Mouse (Mus musculus): Measurements from ENCODE around the gene Dpp7. TPM values are rescaled to one million over a fixed set of nuclear protein-coding genes. Genes with fewer than 3 reads are reported as not detected.
A peak's percentile ranks its signal among the peaks of the same experiment; 100 is the strongest.

The Dpp7 gene
- total RNA-seq, 2 experiments from 2014 or later: 3.4 to 3.7 TPM

GRCm38 (mm10) chr2:25318971-25319773 is 37.0 kb downstream of the Dpp7 start, which contains the start of gene Grin1:
Grin1 (minus strand) TSS chr2:25319187.
- DNase-seq: peak; percentile 54 to 62
- intact Hi-C loops (cut with DNase I): no loop called here

GRCm38 (mm10) chr2:25318119-25318966 is 37.8 kb downstream of the Dpp7 start:
- DNase-seq: no peak
- intact Hi-C loops (cut with DNase I): no loop called here

- intact Hi-C loops (cut with DNase I): no loop called here
- DNase-seq: no peak
Measured at GRCm38 (mm10) chr2:25311491-25311891, 44.7 kb downstream of the Dpp7 start.

- no peak for DNase-seq
- intact Hi-C loops (cut with DNase I): no loop called here
Measured at GRCm38 (mm10) chr2:25310969-25311368, 45.2 kb downstream of the Dpp7 start.

- DNase-seq: no peak
- intact Hi-C loops (cut with DNase I): no loop called here
Measured at GRCm38 (mm10) chr2:25310180-25310579, 46.0 kb downstream of the Dpp7 start.

- intact Hi-C loops (cut with DNase I): no loop called here
- no peak for DNase-seq
Measured at GRCm38 (mm10) chr2:25305587-25306359, 50.4 kb downstream of the Dpp7 start.

GRCm38 (mm10) chr2:25304657-25305541 is 51.3 kb downstream of the Dpp7 start:
- DNase-seq: no peak

GRCm38 (mm10) chr2:25303931-25304656 is 52.1 kb downstream of the Dpp7 start:
- intact Hi-C loops (cut with DNase I): no loop called here
- no peak for DNase-seq

More at GRCm38 (mm10) chr2:25304657-25305541, 51.3 kb downstream of the Dpp7 start:
- intact Hi-C loops (cut with DNase I): no loop called here

- intact Hi-C loops (cut with DNase I): no loop called here
- DNase-seq: no peak
Measured at GRCm38 (mm10) chr2:25303452-25303851, 52.7 kb downstream of the Dpp7 start.

Other genes starting within 250 kb of the Dpp7 start
- gene Nrarp, start 175.6 kb downstream of the Dpp7 start, total RNA-seq (2021): 10 to 100 TPM in 1 of 2 experiments, 1 to 10 TPM in 1; 9.7 to 12.0 TPM
- gene Tor4a, start 159.5 kb downstream of the Dpp7 start, total RNA-seq (2021): 1 to 10 TPM; 4.0 to 5.2 TPM
- gene Nelfb, start 144.9 kb downstream of the Dpp7 start, total RNA-seq (2021): 10 to 100 TPM; 38.7 to 39.9 TPM
- not detected for gene Stpg3, start 141.7 kb downstream of the Dpp7 start, total RNA-seq (2021)
- not detected for gene Fam166a, start 137.6 kb downstream of the Dpp7 start, total RNA-seq (2021)
- 100 to 1,000 TPM; 240 to 254 TPM for gene Tubb4b, start 131.7 kb downstream of the Dpp7 start, total RNA-seq (2021)
- not detected for gene Slc34a3, start 122.0 kb downstream of the Dpp7 start, total RNA-seq (2021)
- gene Rnf224, start 119.6 kb downstream of the Dpp7 start, total RNA-seq (2021): not detected
- under 1 TPM; 0.27 to 0.44 TPM for gene Rnf208, start 114.1 kb downstream of the Dpp7 start, total RNA-seq (2021)
- not detected for gene Cysrt1, start 113.9 kb downstream of the Dpp7 start, total RNA-seq (2021)
- gene AL732309.1, start 109.5 kb downstream of the Dpp7 start, total RNA-seq (2021): 1 to 10 TPM; 1.2 to 2.2 TPM
- gene Tmem203, start 100.9 kb downstream of the Dpp7 start, total RNA-seq (2021): 10 to 100 TPM; 13.4 to 15.1 TPM
- 1 to 10 TPM; 4.8 to 8.6 TPM for gene Tprn, start 93.7 kb downstream of the Dpp7 start, total RNA-seq (2021)
- gene Ssna1, start 83.9 kb downstream of the Dpp7 start, total RNA-seq (2021): 10 to 100 TPM; 37.4 to 44.0 TPM
- gene Anapc2, start 83.9 kb downstream of the Dpp7 start, total RNA-seq (2021): 10 to 100 TPM; 38.6 to 39.1 TPM
- gene Tmem210, start 68.2 kb downstream of the Dpp7 start, total RNA-seq (2021): not detected
- gene Lrrc26, start 66.4 kb downstream of the Dpp7 start, total RNA-seq (2021): not detected
- not detected for gene Grin1, start 37.2 kb downstream of the Dpp7 start, total RNA-seq (2021)
- 10 to 100 TPM; 21.9 to 23.2 TPM for gene Man1b1, start 24.0 kb downstream of the Dpp7 start, total RNA-seq (2021)
- gene Uap1l1, start 9.3 kb upstream of the Dpp7 start, total RNA-seq (2021): 1 to 10 TPM; 6.7 to 8.6 TPM
- under 1 TPM; 0.46 to 0.56 TPM for gene Sapcd2, start 16.0 kb upstream of the Dpp7 start, total RNA-seq (2021)
- 10 to 100 TPM; 14.5 to 15.4 TPM for gene Entpd2, start 39.5 kb upstream of the Dpp7 start, total RNA-seq (2021)
- gene Npdc1, start 43.0 kb upstream of the Dpp7 start, total RNA-seq (2021): 10 to 100 TPM; 27.3 to 27.8 TPM
- gene Fut7, start 66.9 kb upstream of the Dpp7 start, total RNA-seq (2021): under 1 TPM; 0.27 to 0.36 TPM
- 10 to 100 TPM; 35.5 to 39.9 TPM for gene Abca2, start 72.3 kb upstream of the Dpp7 start, total RNA-seq (2021)
- gene Clic3, start 100.5 kb upstream of the Dpp7 start, total RNA-seq (2021): 1 to 10 TPM; 1.2 to 1.6 TPM
- 10 to 100 TPM; 23.0 to 23.4 TPM for gene Paxx, start 104.7 kb upstream of the Dpp7 start, total RNA-seq (2021)
- gene Ptgds, start 113.7 kb upstream of the Dpp7 start, total RNA-seq (2021): 100 to 1,000 TPM; 189 to 202 TPM
- not detected for gene Lcn12, start 137.6 kb upstream of the Dpp7 start, total RNA-seq (2021)
- 10 to 100 TPM; 82.7 to 92.8 TPM for gene Fbxw5, start 144.4 kb upstream of the Dpp7 start, total RNA-seq (2021)
- gene C8g, start 145.4 kb upstream of the Dpp7 start, total RNA-seq (2021): 1 to 10 TPM; 1.5 to 1.6 TPM
- 10 to 100 TPM; 14.3 to 14.6 TPM for gene Traf2, start 190.6 kb upstream of the Dpp7 start, total RNA-seq (2021)
- 100 to 1,000 TPM; 215 to 227 TPM for gene Edf1, start 201.5 kb upstream of the Dpp7 start, total RNA-seq (2021)
- gene Mamdc4, start 218.5 kb upstream of the Dpp7 start, total RNA-seq (2021): 1 to 10 TPM in 1 of 2 experiments, under 1 TPM in 1; 0.65 to 2.5 TPM
- 10 to 100 TPM; 64.1 to 67.4 TPM for gene Phpt1, start 218.9 kb upstream of the Dpp7 start, total RNA-seq (2021)
- gene Ajm1, start 225.4 kb upstream of the Dpp7 start, total RNA-seq (2021): under 1 TPM; 0.08 TPM

Measured in heart, postnatal 36 days (tissue).